ENCODE assay signal across 8 mouse cellular contexts in the genomic region with DNA sequence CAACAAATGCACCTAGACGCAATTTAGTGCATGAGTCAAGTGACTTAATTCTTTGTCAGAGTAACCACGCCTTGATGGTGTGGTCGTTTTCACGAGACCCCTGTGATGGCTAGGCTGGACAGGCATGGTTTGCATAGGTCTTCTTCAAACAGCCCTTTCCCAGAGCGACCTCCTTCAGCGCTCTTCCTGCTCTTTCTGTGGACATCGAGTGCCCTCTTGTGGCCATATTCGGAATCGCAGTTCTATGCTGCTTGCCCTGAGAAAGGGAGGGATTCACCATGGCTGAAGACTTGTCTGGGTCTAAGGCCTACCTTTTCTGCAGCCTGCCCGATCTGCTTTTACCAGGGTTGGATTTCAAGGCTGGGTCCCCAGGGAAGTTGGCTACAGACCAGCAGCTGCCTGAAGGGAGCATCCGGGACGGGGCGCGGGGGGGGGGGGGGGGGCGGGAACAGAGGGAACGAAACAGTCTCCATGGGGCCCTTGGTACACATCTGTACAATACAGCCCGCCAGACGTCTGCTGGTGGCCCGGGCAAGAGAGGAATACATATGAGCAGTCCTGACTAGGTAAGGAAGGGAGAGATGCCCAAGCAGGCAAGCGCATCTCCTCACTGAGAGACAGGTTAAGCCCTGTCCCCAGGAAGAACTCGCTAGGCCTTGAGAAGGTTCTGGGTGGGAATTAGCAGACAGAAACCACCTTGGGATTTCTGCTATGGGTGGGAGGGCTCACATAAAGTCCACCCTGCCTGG.
A peak's percentile ranks its signal among the peaks of the same experiment; 100 is the strongest.
DNase-seq lines count a peak whose midpoint lies in the region; ATAC-seq lines count a peak whose summit lies in the region.

No protein-coding gene starts in this region.

- no peaks in the 10 kb centered on the region for H3K9me3 ChIP-seq in embryonic facial prominence, embryonic 13.5 days
- no peaks in the 10 kb centered on the region for H3K9me3 ChIP-seq in heart, embryonic 10.5 days
- H3K9me3 ChIP-seq in kidney, embryonic 15.5 days (replicated peaks) = no peaks in the 10 kb centered on the region
- no peaks in the 10 kb centered on the region for H3K9me3 ChIP-seq in limb, embryonic 15.5 days
- no peaks in the 10 kb centered on the region for H3K9me3 ChIP-seq in stomach, embryonic 14.5 days (ENCODE audit: control insufficient read depth, low read depth, low read length)

- H3K4me1 ChIP-seq in embryonic facial prominence, embryonic 13.5 days = peaks cover 17% of the 10 kb centered on the region
- H3K4me1 ChIP-seq in heart, embryonic 10.5 days = peaks cover 15% of the 10 kb centered on the region
- peaks cover 12% of the 10 kb centered on the region for H3K4me1 ChIP-seq in kidney, embryonic 15.5 days
- H3K4me1 ChIP-seq in limb, embryonic 15.5 days = peaks cover 23% of the 10 kb centered on the region
- H3K4me1 ChIP-seq in stomach, embryonic 14.5 days (ENCODE audit: control insufficient read depth, insufficient read depth, low read length) = peaks cover 8% of the 10 kb centered on the region; the same call in 1 of the 2 replicates

- WGBS in embryonic facial prominence, embryonic 13.5 days = 16% methylated on average over 20 of the region's 21 CpGs
- WGBS in heart, embryonic 10.5 days = 20% methylated on average over 17 of the region's 21 CpGs
- 24% methylated on average over 18 of the region's 21 CpGs for WGBS in kidney, embryonic 15.5 days
- WGBS in limb, embryonic 15.5 days = 17% methylated on average over 17 of the region's 21 CpGs
- 21% methylated on average over 19 of the region's 21 CpGs for whole genome bisulfite sequencing in stomach, embryonic 14.5 days

- H3K4me2 ChIP-seq in embryonic facial prominence, embryonic 13.5 days = peak overlapping the region; percentile 44
- H3K4me2 ChIP-seq in kidney, embryonic 15.5 days = peak overlapping the region; percentile 31; the same call in 1 of the 2 replicates
- peak overlapping the region; percentile 26; the same call in 1 of the 2 replicates for H3K4me2 ChIP-seq in limb, embryonic 15.5 days
- no peak overlapping the region for H3K4me2 ChIP-seq in stomach, embryonic 14.5 days (replicated peaks; ENCODE audit: low read depth, low read length)

- H3K27me3 ChIP-seq in embryonic facial prominence, embryonic 13.5 days = peaks cover 9% of the 10 kb centered on the region; the same call in 1 of the 2 replicates
- peaks cover 5% of the 10 kb centered on the region; the same call in 1 of the 2 replicates for H3K27me3 ChIP-seq in heart, embryonic 10.5 days (ENCODE audit: insufficient read depth, poor library complexity, severe bottlenecking)
- H3K27me3 ChIP-seq in kidney, embryonic 15.5 days = peaks cover 9% of the 10 kb centered on the region
- peaks cover 11% of the 10 kb centered on the region; the same call in 1 of the 2 replicates for H3K27me3 ChIP-seq in limb, embryonic 15.5 days
- H3K27me3 ChIP-seq in stomach, embryonic 14.5 days (ENCODE audit: control insufficient read depth, insufficient read depth, low read length) = no peaks in the 10 kb centered on the region

- H3K27ac ChIP-seq in embryonic facial prominence, embryonic 13.5 days = no peak overlapping the region
- no peak overlapping the region for H3K27ac ChIP-seq in heart, embryonic 10.5 days
- no peak overlapping the region for H3K27ac ChIP-seq in kidney, embryonic 15.5 days
- H3K27ac ChIP-seq in limb, embryonic 15.5 days = no peak overlapping the region
- H3K27ac ChIP-seq in stomach, embryonic 14.5 days (ENCODE audit: low read length) = no peak overlapping the region

- H3K36me3 ChIP-seq in embryonic facial prominence, embryonic 13.5 days = no peaks in the 10 kb centered on the region
- no peaks in the 10 kb centered on the region for H3K36me3 ChIP-seq in heart, embryonic 10.5 days
- no peaks in the 10 kb centered on the region for H3K36me3 ChIP-seq in kidney, embryonic 15.5 days
- no peaks in the 10 kb centered on the region for H3K36me3 ChIP-seq in limb, embryonic 15.5 days
- H3K36me3 ChIP-seq in stomach, embryonic 14.5 days (ENCODE audit: control insufficient read depth, insufficient read depth, low read length) = no peaks in the 10 kb centered on the region

- peak overlapping the region; percentile 36; the same call in 1 of the 2 replicates for H3K9ac ChIP-seq in embryonic facial prominence, embryonic 13.5 days
- H3K9ac ChIP-seq in kidney, embryonic 15.5 days = no peak overlapping the region
- H3K9ac ChIP-seq in limb, embryonic 15.5 days = no peak overlapping the region
- no peak overlapping the region for H3K9ac ChIP-seq in stomach, embryonic 14.5 days (replicated peaks; ENCODE audit: low read depth, low read length)

- H3K4me3 ChIP-seq in embryonic facial prominence, embryonic 13.5 days = no peak overlapping the region
- peak overlapping the region; percentile 34 for H3K4me3 ChIP-seq in heart, embryonic 10.5 days
- H3K4me3 ChIP-seq in kidney, embryonic 15.5 days (replicated peaks) = no peak overlapping the region
- no peak overlapping the region for H3K4me3 ChIP-seq in limb, embryonic 15.5 days
- H3K4me3 ChIP-seq in stomach, embryonic 14.5 days (ENCODE audit: low read depth, low read length) = no peak overlapping the region

- ATAC-seq in embryonic facial prominence, embryonic 13.5 days (ENCODE audit: insufficient number of reproducible peaks, insufficient read depth, low FRiP score, low TSS enrichment, low read depth) = no peak; the same call in 1 of the 2 replicates
- peak; percentile 34; the same call in 1 of the 2 replicates for ATAC-seq in kidney, embryonic 15.5 days (replicated peaks; ENCODE audit: low FRiP score)
- peak; percentile 24; the same call in 1 of the 2 replicates for ATAC-seq in limb, embryonic 15.5 days (ENCODE audit: insufficient number of reproducible peaks, low FRiP score, low TSS enrichment, low read depth)
- peak; percentile 38; the same call in 1 of the 2 replicates for ATAC-seq in stomach, embryonic 14.5 days (ENCODE audit: insufficient number of reproducible peaks, insufficient read depth, low FRiP score, low read depth)

- DNase-seq in 3134 (ENCODE audit: extremely low read depth, insufficient read length, low spot score) = peak; percentile 31
- DNase-seq in adrenal gland, postnatal 36 days = peak; percentile 84 to 87
- DNase-seq in heart, embryonic 10.5 days (ENCODE audit: low spot score) = peak; percentile 89
- peak; percentile 57 to 62 for DNase-seq in natural killer cell, adult 2 months (ENCODE audit: low spot score in 2 of 2)

Comparison
In these comparisons a context has a peak if more than half of its experiments do, and no peak if none do; other contexts are left out.
1. DNase-seq: peak in every context shown above with its lines; median percentile 89 in heart, embryonic 10.5 days; 86 in adrenal gland, postnatal 36 days; 60 in natural killer cell, adult 2 months; 31 in 3134.